Mouse (Mus musculus): ENCODE data around the gene Swsap1.

- TF ChIP-seq CTCF (conservative IDR thresholded peaks at IDR 0.05; ENCODE audit: insufficient read depth, insufficient read length, low read depth, low read length) (no peak), POLR2A (IDR thresholded peaks at IDR 0.05; ENCODE audit: low read depth, low read length) (no peak)
Measured at GRCm38 (mm10) chr9:21988421-21989101, 33.0 kb downstream of the Swsap1 start.
